Mouse (Mus musculus): Measurements from ENCODE around the gene T2.

Gene T2

DNA sequence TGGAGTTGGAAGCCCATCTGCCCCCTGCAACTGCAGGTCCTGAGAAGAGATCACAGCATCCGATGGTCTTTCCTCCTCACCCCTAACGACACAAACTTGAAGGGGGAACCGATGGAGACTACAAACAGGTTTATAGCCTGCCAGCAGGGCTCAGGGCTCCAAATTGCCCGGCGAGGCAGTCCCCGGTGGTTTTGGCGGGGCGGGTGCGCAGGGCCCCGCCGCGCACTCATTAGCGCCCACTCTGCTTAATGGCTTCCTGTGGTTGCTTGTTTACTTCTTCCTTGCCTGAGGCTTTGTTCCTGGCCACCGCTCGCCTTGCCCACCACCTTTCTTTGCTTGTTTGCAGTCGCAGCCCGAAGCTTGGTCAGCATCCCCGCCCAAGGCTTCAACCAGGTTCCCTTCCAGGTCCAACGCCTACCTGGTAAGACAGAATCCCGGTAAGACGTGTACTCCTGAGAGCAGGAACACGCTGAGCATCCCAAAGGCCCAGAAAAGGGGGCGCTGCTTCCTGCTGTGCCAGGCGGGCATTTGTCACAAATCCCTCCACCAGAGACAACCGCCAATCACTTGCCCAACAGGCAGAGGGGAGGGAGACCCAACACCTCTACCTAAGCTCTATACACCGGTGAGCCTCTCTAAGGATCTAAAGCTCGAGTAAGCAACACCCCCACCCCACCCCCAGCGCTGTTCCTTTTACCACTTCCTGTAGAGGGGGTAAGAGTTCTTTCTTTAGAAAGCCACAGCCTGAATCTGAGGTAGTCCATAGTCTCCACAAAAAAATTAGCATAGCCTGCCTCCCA lies 33.4 kb downstream of the T2 start:
- TF ChIP-seq GATA4 (IDR thresholded peaks at IDR 0.05; ENCODE audit: insufficient replicate concordance, low read length): no peak

DNA sequence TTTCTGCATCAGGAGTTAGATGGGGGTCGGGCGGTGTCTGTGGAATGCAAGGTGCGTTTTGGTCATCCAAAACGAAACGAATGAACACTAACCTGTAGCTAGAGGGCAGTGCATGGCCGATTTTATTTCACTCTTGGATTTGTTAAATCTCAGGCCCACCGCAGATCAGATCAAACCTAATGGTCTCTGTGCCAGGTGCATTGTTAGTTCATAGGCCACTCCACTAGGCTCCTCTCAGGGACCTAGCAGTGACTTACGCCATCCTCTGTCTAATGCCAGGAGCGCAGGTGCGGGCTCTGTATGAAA lies 34.0 kb downstream of the T2 start:
- no peak for TF ChIP-seq GATA4 (IDR thresholded peaks at IDR 0.05; ENCODE audit: insufficient replicate concordance, low read length)

DNA sequence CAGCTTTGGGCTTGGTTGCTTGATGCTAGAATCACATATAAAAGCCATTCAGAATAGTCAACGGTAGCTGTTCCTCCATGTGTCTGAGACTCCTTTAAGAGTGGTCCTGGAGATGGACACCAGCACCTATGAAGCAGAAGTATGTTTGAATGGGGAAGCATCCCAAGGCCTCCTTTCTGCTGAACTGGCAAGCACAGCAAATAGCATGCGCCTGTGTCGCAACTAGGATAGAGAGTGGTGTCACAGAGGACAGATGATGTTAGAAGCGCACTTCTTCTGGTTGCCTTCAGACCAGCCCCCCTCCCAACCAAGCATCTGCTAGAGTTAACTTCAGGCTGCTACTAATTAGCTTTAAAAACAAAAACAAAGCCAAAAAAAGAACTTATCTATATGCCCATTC lies 34.7 kb downstream of the T2 start:
- TF ChIP-seq GATA4 (IDR thresholded peaks at IDR 0.05; ENCODE audit: insufficient replicate concordance, low read length): no peak

DNA sequence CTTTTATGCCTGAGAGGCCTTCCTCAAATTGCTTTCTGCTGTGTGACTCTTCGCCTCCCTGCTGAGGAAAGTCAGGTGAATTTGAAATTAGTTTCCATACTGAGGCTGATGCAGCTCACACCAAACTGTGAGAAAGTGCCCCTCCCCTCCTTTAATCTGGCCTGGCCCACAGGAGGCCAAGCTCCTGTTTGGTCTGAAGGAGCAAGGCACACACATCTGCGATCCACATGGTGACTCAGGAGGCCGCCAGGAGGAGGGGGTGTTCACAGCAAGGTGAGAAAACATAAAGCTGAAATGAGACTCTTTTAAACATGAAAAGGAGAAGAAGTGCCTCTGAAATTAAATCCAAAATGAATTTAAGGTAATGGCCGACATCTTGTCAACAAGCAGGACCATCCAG lies 40.6 kb downstream of the T2 start:
- no peak for TF ChIP-seq GATA4 (IDR thresholded peaks at IDR 0.05; ENCODE audit: insufficient replicate concordance, low read length)

DNA sequence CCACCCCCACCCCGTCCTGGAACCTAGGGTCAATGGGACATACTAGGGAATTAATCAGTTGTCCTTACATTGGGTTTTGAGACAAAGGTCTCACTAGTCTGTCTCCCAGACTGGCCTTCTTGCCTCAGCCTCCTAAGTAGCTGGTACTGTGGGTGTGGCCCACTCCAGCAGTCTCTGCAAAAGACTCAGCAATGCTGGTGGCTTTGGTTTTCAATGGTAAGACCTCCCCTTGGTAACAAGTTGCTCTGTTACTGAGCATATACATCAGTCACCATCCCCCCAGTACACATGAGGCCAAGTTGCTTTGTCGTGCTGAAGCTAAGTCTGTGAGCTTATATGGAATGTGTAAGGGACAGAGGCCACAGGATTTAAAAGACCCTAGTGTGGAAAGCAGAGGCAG lies 42.2 kb downstream of the T2 start:
- TF ChIP-seq GATA4 (IDR thresholded peaks at IDR 0.05; ENCODE audit: insufficient replicate concordance, low read length): no peak

DNA sequence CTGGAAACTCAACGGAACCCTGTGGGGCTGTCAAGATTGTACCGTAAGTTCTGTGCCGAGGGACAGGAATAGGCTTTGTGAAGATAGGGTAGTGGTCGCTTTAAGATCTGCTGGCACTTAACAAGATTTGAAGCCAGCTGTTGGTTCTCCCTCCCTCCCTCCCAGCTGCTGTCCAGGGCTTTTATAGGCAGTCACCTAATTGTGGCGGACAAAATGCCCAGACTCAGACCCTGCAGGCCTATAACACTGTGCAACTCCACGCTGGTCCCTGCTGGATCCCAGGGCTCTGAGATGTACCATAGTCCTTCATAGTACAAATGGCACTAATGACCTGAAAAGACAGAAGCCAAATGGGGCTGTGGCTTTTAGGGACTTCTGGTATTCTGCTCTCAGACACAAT lies 50.5 kb downstream of the T2 start:
- TF ChIP-seq GATA4 (IDR thresholded peaks at IDR 0.05; ENCODE audit: insufficient replicate concordance, low read length): no peak

DNA sequence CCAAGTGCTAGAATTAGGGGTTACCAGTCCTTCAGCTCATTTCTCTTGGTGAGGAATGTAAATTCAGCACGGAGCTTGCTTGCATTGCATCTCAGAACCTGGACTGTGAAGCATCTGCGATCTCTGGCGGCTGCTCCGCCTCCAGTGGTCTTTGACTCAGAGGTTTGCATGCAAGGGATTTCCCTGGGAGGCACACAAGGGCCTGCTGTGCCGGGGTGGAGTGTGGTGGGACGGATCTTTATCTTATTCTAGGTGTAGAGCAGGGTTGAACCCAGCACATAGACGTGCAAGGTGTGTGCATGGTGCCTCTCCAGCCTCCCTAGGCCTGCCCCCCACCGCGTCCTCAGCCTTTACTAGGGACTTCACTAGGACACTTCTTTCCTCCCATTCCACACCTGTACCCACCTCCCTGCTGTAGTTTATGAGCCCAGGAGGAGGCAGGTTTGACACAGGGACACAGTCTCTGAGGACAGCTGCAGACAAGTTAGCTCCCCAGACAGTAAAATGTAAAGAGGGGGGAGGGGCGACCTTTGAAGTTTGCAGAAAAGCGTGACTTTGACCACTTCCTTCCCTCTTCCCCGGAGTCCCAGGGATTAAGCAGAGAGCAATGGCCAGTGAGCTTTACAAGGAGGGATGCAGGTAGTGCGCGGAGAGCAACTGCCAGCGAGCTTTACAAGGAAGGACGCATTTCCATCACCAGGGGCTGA lies 53.0 kb downstream of the T2 start:
- TF ChIP-seq GATA4 (IDR thresholded peaks at IDR 0.05; ENCODE audit: insufficient replicate concordance, low read length): no peak

DNA sequence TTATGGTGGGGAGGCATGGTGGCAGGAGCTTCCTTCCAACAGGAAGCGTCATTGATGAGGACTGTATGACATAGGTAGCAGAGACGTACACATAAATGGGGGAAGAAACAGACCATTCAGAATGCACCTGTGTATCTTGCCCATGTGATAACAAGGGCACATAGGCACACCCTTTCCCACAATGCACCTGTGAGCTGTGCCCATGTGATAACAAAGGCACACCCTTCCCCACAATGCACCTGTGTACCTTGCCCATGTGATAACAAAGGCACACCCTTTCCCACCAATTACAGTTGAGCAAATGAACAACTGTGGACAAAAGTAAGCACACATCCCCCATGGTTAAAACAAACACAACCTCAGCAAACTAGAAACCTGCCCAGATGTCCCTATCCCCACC lies 54.5 kb downstream of the T2 start:
- TF ChIP-seq GATA4 (IDR thresholded peaks at IDR 0.05; ENCODE audit: insufficient replicate concordance, low read length): no peak

DNA sequence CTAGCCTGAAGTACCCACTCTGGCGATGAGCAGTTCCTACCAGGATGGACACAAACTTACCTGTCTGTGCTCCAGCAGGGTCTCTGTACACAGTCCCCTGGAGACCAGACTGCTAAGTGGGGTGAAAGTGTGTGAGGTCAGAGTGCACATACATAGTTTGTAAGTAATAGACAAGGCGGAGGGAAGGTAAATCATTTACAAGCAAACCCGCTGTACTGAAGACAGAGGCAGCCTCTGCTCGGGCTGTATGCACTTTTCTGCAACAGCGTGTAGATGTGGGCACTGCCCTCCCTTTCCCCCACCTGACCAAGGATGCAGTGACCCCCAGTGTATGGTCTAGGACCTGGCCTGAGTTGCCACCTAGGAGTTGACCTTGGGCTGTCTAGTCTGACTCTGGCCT lies 57.9 kb downstream of the T2 start:
- no peak for TF ChIP-seq GATA4 (IDR thresholded peaks at IDR 0.05; ENCODE audit: insufficient replicate concordance, low read length)

DNA sequence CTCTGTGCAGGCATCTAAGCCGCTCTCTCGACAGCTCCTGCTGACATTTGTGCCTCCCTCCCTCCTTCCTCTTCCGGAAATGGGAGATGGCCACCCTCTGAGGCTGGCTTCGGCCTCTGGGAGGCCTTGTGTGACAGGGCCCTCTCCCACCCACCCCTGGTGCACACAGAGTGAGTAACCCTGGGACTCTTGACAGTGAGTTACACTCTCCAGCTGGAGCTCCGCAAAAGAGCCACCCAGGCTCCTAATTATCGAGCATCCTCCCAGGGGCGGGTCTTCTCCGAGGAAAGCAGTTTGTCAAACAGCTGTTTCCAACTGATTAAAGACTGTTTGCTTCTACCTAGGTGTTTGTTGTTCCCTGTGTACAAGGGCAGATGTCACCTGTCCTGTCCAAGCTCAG lies 59.7 kb downstream of the T2 start:
- no peak for TF ChIP-seq GATA4 (IDR thresholded peaks at IDR 0.05; ENCODE audit: insufficient replicate concordance, low read length)

DNA sequence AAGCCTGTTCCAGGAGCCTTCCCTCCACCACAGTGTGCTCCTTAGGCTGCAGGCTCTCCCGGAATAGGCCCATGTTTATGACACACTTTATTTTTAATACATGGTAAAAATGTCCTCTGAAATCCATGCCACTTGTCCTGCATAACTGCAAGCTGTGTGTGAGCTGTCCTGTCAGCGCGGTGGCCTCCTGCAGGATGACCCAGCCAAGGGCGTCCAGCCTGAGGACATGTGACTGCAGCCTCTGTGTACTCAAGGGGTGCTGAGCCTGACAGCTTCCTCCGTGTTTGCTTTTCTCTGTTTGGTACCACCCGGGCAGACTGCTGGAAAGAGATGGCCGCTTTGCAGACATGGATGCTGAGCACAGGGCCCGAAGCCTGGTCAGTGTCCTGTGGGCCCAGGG lies 61.1 kb downstream of the T2 start:
- no peak for TF ChIP-seq GATA4 (IDR thresholded peaks at IDR 0.05; ENCODE audit: insufficient replicate concordance, low read length)

DNA sequence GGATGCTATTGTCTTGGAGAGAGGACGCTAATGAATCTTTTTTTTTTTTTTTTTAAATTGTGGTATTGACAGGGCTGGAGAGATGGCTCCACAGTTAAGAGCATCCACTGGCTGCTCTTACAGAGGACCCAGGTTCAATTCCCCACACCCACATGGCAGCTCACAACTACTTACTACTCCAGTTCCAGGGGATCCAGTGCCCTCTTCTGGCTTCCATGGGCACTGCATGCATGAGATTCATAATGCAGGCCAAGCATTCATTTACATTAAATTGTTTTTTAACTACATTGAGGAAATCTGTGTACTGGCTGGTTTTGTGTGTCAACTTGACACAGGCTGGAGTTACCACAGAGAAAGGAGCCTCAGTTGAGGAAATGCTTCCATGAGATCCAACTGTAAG lies 64.9 kb downstream of the T2 start:
- no peak for TF ChIP-seq GATA4 (IDR thresholded peaks at IDR 0.05; ENCODE audit: insufficient replicate concordance, low read length)

DNA sequence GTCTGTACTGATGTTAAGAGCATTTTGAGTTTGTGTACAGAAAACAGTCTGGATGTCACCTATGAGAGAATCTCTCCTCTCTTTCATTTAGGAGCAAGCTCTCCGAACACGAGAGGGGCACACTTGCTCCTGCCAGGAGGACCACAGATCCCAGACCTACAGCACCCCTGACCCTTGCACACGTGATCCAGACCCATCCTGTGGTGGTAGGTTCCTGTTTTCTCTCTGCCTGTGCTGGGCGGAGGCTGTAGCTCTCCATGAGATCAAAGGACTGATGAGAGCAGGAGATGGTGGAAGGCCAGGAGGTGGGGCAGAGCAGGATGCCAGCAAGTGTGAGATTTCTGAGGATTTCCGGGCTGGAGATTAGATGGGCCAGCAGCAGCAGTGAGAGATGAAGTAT lies 65.7 kb downstream of the T2 start:
- no peak for TF ChIP-seq GATA4 (IDR thresholded peaks at IDR 0.05; ENCODE audit: insufficient replicate concordance, low read length)

DNA sequence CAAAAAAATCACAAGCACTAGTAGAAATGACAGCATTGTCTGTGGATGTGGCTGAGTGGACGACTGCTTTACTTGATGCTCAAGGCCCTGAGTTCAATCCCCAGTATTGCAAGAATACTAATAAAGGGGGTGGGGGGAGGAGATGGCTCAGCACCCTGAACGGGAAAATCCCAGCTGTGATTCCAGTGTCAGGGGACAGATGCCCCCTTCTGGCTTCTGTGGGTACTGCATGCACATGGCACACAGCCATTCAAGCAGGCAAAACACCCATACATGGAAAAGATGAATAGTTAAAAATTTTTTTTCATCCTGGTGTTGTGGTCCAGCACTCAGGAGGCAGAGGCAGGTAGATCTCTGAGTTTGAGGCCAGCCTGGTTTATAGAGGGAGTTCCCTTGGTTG lies 67.5 kb downstream of the T2 start:
- TF ChIP-seq GATA4 (IDR thresholded peaks at IDR 0.05; ENCODE audit: insufficient replicate concordance, low read length): no peak

DNA sequence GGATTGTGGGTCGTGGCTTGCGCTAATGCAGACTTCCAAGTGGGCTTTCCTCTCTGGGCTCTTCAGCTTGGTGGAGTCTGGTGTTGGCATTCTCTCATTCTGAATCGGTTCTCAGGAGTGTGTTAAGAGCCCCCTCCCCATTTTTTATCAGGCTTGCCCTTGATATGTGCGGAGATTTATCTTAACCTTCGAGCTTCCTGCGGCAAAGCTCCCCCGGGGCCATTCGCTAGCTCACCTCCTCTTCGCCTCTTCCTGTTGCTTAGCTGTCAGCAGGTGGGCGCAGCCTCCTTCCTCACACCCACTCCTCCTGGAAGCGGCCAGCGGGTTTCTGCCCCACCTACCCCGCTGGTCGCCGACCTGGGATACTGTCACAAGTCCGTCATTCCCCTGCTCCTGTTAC lies 73.6 kb downstream of the T2 start:
- TF ChIP-seq GATA4 (IDR thresholded peaks at IDR 0.05; ENCODE audit: insufficient replicate concordance, low read length): no peak

DNA sequence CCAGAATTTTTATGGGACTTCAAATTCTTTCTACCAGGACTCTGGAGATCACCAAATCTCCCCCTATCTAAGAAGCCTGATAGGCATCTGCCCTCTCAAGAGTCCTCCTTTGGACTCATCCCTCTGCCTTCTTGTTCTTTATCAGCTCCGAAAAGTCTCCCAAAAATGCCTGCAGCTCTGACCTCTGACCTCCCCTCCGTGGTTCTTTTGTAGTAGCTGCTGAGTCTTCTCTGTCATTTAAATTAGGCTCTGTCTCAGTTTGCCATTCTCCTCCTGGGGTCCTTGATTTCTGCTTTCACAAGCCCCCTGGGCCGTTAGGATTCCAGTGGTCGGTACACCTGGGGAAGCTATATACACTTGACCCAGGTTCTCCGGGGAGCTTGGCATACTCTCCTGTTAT lies 74.1 kb downstream of the T2 start:
- TF ChIP-seq GATA4 (IDR thresholded peaks at IDR 0.05; ENCODE audit: insufficient replicate concordance, low read length): no peak
